Mouse (Mus musculus) embryonic facial prominence, embryonic 11.5 days (tissue): ENCODE measurements around the gene Dmrt2. TPM values are rescaled to one million over a fixed set of nuclear protein-coding genes. Genes with fewer than 3 reads are reported as not detected.

ENCODE experiments used
- ATAC-seq: fragments of 200-750 bp; cut with Nextera tagmentation; replicated peaks from 2 replicates; pipeline ENCODE4 v1.8.0; 2017; ENCODE audit warnings: low read depth; ENCODE audit not compliant: insufficient number of reproducible peaks, low FRiP score, low TSS enrichment
- DNase-seq: peaks from one replicate; pipeline ENCODE4 v3.0.0-alpha.2; 2015; ENCODE audit warnings: low spot score
- H3K27ac ChIP-seq: fragments of 300-500 bp; sonication (generic); replicated peaks from 2 replicates; pipeline ENCODE4 v1.5.1; 2014; ENCODE audit warnings: mild to moderate bottlenecking, low read depth, low read length, control low read depth
- H3K27me3 ChIP-seq: fragments of 300-500 bp; sonication (generic); 2 replicates; pipeline ENCODE4 v1.6.1; 2014; ENCODE audit warnings: mild to moderate bottlenecking, low read length, moderate library complexity, mixed read lengths; ENCODE audit not compliant: control insufficient read depth, insufficient read depth
- H3K36me3 ChIP-seq: fragments of 300-500 bp; sonication (generic); replicated peaks from 2 replicates; pipeline ENCODE4 v1.6.1; 2014; ENCODE audit warnings: low read depth, mild to moderate bottlenecking, low read length, moderate library complexity, mixed read lengths; ENCODE audit not compliant: control insufficient read depth, insufficient read depth
- H3K4me1 ChIP-seq: fragments of 300-500 bp; sonication (generic); 2 replicates; pipeline ENCODE4 v1.6.1; 2014; ENCODE audit warnings: low read length, mixed read lengths; ENCODE audit not compliant: control insufficient read depth, insufficient read depth
- H3K4me2 ChIP-seq: fragments of 300-500 bp; sonication (generic); 2 replicates; pipeline ENCODE4 v1.6.1; 2014; ENCODE audit warnings: low read depth, mild to moderate bottlenecking, control low read depth, low read length, moderate library complexity
- H3K4me3 ChIP-seq: fragments of 300-500 bp; sonication (generic); 2 replicates; pipeline ENCODE4 v1.5.1; 2014; ENCODE audit warnings: low read depth, low read length, control low read depth
- H3K9ac ChIP-seq: fragments of 300-500 bp; sonication (generic); replicated peaks from 2 replicates; pipeline ENCODE4 v1.6.1; 2014; ENCODE audit warnings: mild to moderate bottlenecking, control low read depth, low read length
- H3K9me3 ChIP-seq: fragments of 300-500 bp; sonication (generic); replicated peaks from 2 replicates; pipeline ENCODE4 v1.6.1; 2016; ENCODE audit warnings: mild to moderate bottlenecking, low read length, inconsistent platforms, mixed read lengths; ENCODE audit not compliant: control insufficient read depth
- WGBS: fragments of 180-500 bp; shearing (Covaris S2); extraction: QIAGEN DNeasy Blood & Tissue Kit; methylation state at CpG from one replicate; pipeline ENCODE4 v1.1.7; 2014; 5-methylcytosine and 5-hydroxymethylcytosine counted together
- polyA plus RNA-seq: library from polyadenylated mRNA; unstranded; fragments of >200 nt; fragmentation: Nextera tagmentation; extraction: Ambion mirVana; gene quantifications from 2 replicates; pipeline ENCODE4 v1.2.1, GENCODE M21; 2014

Gene Dmrt2
- polyA plus RNA-seq, 1 experiment from 2014 or later = 7.4 TPM

DNA sequence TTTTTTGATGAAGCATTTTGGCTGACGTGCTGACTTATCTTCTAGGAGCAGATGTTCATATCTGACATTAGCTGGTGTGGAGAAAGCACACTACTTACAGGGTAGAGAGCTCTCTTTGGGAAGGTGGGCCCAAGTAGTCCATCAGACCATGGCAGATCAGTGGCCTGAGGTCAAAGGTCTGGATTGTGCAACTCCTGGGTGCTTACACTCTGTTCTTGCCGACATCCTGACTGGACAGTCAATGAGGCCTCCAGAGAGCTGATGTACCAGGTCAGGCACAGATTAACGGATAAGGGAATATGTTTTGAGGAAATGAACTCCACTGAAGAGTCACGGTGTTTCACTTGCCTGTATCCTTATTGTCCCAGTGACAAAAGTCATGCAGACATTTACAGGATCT, 23.5 kb upstream of the Dmrt2 start:
- Histone ChIP-seq H3K4me3 (no peak overlapping the region), H3K4me1 (no peaks in the 10 kb centered on the region), H3K27ac (no peak overlapping the region), H3K4me2 (no peak overlapping the region), H3K9ac (no peak overlapping the region), H3K27me3 (no peaks in the 10 kb centered on the region), H3K9me3 (no peaks in the 10 kb centered on the region), H3K36me3 (no peaks in the 10 kb centered on the region)
- no peak for DNase-seq
- ATAC-seq = no peak
- WGBS = 65% methylated on average over 4 of the region's 4 CpGs

DNA sequence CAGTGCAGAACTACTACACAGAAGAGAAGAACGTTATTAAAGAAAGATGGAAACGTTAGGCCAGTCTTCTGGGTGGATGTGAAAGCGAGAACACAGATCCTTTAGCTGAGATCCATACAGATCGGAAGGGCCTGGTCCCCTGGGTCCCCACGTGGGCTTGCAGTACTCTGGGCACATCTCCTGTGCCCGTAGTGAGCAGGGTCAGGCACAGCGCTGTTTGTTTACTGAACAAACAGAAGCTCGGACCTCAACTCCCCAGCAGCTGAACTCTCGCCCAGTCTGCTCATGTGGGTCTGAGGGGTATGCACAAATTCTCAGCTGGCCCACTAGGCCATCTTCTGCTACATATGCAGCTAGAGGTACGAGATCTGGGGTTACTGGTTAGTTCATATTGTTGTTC, 21.7 kb upstream of the Dmrt2 start:
- DNase-seq (no peak), ATAC-seq (no peak)
- Histone ChIP-seq H3K27me3 (no peaks in the 10 kb centered on the region), H3K4me3 (no peak overlapping the region), H3K4me2 (no peak overlapping the region), H3K36me3 (no peaks in the 10 kb centered on the region), H3K9me3 (no peaks in the 10 kb centered on the region), H3K9ac (no peak overlapping the region), H3K27ac (no peak overlapping the region), H3K4me1 (no peaks in the 10 kb centered on the region)
- WGBS = 66% methylated on average over 10 of the region's 10 CpGs

DNA sequence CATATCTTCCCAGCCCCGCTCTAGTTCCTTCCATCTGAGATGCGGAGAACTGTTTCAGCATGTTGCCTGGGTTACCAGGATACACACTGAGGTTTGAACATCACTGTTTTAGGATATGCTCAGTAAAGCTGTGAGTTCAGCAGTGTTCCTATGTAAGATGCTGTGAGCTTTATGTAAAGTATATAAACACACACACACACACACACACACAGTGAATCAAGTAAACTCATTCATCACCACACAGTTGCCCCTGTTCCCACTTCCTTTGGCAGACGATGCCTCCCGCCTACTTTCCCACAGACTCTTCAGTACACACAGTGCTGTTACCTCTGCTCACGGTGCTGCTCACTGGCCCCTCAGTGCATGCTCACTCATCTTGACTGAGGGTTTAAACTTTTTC, 19.7 kb upstream of the Dmrt2 start:
- no peaks in the 10 kb centered on the region for H3K36me3 ChIP-seq
- 75% methylated on average over 5 of the region's 5 CpGs for WGBS
- no peak overlapping the region for H3K9ac ChIP-seq
- no peaks in the 10 kb centered on the region for H3K27me3 ChIP-seq
- ATAC-seq (no peak), DNase-seq (no peak)
- no peak overlapping the region for H3K4me2 ChIP-seq
- H3K4me1 ChIP-seq = no peaks in the 10 kb centered on the region; the same call in 1 of the 2 replicates
- H3K9me3 ChIP-seq = no peaks in the 10 kb centered on the region
- no peak overlapping the region for H3K27ac ChIP-seq
- no peak overlapping the region for H3K4me3 ChIP-seq

DNA sequence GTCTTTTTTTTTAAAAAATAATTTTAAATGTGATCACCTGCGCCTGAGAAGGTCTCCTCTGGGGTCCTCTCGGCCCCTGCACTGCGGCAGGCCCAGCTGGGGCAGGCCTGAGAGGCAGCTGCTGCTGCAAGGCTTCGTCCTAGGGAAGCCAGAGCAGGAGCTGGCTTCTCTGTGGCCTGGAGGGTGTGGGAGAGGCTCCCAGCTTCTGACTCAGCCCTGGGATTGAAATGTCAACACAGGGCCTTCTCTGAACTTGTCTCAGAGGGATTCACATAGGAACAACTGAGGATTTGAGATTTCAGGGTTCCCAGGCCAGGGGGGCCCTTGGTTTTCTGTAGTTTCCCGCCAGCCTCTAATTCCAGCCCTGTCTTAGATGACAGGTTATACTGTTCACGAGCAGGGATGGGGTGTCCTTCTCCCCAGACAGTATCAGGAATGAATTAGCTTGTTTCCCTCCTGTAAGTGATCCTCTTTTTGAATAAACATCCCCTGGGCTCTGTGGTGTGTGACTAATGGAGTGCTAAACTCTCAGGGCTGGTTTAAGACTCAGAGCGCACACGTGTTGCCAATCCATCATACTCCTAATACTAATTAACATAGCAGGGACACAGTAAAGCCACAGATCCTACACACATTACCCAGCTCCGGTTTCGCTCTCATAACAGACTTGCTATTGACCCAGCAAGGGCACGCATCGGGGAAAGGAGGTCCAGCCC, 18.0 kb upstream of the Dmrt2 start:
- Histone ChIP-seq H3K4me1 (no peaks in the 10 kb centered on the region; the same call in 1 of the 2 replicates), H3K27ac (no peak overlapping the region), H3K9ac (no peak overlapping the region), H3K27me3 (no peaks in the 10 kb centered on the region), H3K9me3 (no peaks in the 10 kb centered on the region), H3K4me3 (no peak overlapping the region), H3K36me3 (no peaks in the 10 kb centered on the region), H3K4me2 (no peak overlapping the region)
- ATAC-seq (peak; percentile 83), DNase-seq (peak; percentile 71)
- WGBS = 36% methylated on average over 12 of the region's 12 CpGs

DNA sequence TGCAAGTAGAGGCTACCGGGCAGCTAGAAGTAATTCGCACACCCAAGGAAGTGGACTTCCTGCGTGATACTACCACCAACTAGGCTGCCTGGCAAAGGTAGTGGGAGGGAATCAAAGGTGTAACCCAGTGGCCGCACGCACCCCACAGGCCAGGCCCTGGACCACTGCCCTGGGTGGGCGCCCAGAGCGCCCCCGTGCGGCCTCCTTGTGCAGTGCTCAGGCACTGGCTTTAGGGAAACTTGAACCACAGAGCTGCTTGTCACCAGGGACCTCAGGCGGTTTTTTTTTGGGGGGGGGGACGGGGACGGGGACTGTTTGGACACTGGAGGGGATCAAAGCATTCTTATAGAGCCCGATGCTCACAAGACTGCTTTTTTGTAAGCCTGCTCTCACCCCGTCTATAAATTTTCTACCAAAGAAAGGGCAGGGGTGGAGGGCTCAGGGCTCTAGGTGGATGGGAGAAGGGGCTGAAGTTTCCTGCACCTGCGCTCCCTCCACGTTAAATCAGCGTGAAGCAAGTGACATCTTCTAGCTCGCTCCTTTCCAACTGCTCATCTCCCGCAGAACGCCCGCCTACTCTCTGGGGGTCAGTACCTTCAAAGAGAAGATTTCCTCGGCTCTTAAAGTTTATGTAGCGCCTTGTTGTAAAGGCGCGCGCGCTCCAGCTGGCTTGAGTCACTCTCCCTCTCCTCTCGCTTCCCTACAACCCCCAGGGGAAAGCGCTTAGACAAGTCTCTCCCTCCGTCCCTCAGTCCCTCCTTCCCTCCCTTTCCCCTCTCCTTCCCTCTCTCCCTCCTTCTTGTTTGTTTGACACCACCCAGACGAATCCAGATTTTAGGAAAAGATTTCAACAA, 6.5 kb upstream of the Dmrt2 start:
- no peak for DNase-seq
- H3K4me3 ChIP-seq = no peak overlapping the region
- H3K27me3 ChIP-seq = peaks cover 59% of the 10 kb centered on the region
- ATAC-seq = no peak
- WGBS = 2% methylated on average over 31 of the region's 31 CpGs
- H3K36me3 ChIP-seq = no peaks in the 10 kb centered on the region
- H3K4me1 ChIP-seq = no peaks in the 10 kb centered on the region
- H3K4me2 ChIP-seq = no peak overlapping the region; the same call in 1 of the 2 replicates
- no peak overlapping the region for H3K9ac ChIP-seq
- no peaks in the 10 kb centered on the region for H3K9me3 ChIP-seq
- H3K27ac ChIP-seq = no peak overlapping the region

DNA sequence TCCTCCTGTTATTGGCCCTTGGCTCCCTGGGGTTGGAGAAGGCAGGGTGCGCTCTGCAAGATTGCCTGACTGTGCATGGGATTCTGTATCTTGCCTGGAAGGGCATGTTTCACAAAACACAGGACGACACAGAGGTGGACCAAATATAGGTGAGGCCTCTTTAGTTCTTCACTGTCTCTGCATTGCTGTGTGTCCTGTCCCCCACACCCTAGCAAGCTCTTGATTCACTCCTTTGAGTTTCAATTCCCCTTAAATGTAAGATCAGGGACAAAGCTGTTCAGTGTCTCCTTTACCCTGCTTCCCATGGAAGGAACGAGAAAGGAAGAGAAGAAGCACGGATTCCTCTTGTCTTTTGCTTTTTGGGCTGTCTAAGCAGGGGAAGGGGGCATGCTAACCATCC, 4.4 kb upstream of the Dmrt2 start:
- ATAC-seq = no peak
- H3K4me1 ChIP-seq = peaks cover 6% of the 10 kb centered on the region
- WGBS = 14% methylated on average over 4 of the region's 4 CpGs
- H3K9me3 ChIP-seq = no peaks in the 10 kb centered on the region
- no peak overlapping the region for H3K4me2 ChIP-seq
- DNase-seq = no peak
- H3K27me3 ChIP-seq = peaks cover 73% of the 10 kb centered on the region
- H3K4me3 ChIP-seq = no peak overlapping the region
- no peak overlapping the region for H3K9ac ChIP-seq
- H3K27ac ChIP-seq = no peak overlapping the region
- no peaks in the 10 kb centered on the region for H3K36me3 ChIP-seq

DNA sequence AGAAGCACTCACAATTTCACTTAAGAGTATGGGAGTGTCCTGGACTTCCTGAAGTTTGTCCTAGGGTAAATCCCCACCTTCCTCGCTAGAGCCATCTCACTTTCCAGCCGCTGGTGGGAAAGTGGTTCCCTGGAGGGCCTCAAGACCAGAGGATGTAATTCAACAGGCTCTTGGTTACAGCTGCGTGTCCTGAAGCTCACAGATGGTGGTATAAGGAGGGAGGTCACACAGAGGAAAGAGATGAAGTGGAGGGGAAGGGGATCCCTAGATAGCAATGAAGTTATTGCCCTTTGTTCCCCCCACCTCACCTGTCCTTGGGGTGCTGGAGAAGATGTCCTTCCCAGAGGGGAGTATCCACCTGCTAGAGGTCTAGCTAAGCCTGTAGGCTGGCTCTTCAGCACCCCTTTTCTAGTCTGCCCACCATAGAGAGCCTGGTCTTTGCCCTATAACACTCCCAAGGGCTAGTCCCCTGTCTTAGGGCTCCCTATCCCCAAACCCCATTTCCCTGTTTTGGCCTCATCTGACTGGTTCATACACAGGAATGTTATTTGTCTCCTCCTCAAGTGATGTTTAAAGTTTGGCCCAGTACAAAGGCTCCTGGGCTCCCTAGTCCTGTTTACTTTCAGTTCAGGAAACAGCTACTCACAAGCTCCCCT, 2.5 kb upstream of the Dmrt2 start:
- Histone ChIP-seq H3K36me3 (no peaks in the 10 kb centered on the region), H3K9ac (no peak overlapping the region), H3K4me2 (no peak overlapping the region), H3K9me3 (no peaks in the 10 kb centered on the region), H3K4me1 (peaks cover 10% of the 10 kb centered on the region), H3K27me3 (peaks cover 87% of the 10 kb centered on the region), H3K27ac (no peak overlapping the region), H3K4me3 (no peak overlapping the region)
- 0% methylated on average over 3 of the region's 3 CpGs for WGBS
- no peak for DNase-seq
- ATAC-seq = no peak
